Mouse (Mus musculus) kidney, embryonic 15.5 days (tissue): ENCODE results near the gene Gm3880. TPM values are rescaled to one million over a fixed set of nuclear protein-coding genes. Genes with fewer than 3 reads are reported as not detected.

Source experiments
- polyA plus RNA-seq: library from polyadenylated mRNA; unstranded; fragments of >200 nt; fragmentation: Nextera tagmentation; extraction: Ambion mirVana; gene quantifications from 2 replicates; pipeline ENCODE4 v1.2.1, GENCODE M21; 2015

The Gm3880 gene
- polyA plus RNA-seq, 1 experiment from 2014 or later = not detected

Other genes starting within 250 kb of the Gm3880 start
- gene Hdac8, start 181.6 kb downstream of the Gm3880 start, polyA plus RNA-seq = 9.1 and 9.6 TPM in 2 replicates
- 7.9 and 8.1 TPM in 2 replicates for gene Phka1, start 42.7 kb downstream of the Gm3880 start, polyA plus RNA-seq
- not detected in 2 replicates for gene Gm9112, start 20.7 kb upstream of the Gm3880 start, polyA plus RNA-seq
- not detected in 2 replicates for gene Dmrtc1b, start 20.9 kb upstream of the Gm3880 start, polyA plus RNA-seq
- not detected in 2 replicates for gene Dmrtc1c1, start 116.0 kb upstream of the Gm3880 start, polyA plus RNA-seq
- gene Dmrtc1c2, start 167.6 kb upstream of the Gm3880 start, polyA plus RNA-seq = not detected in 2 replicates
- gene 1700031F05Rik, start 181.0 kb upstream of the Gm3880 start, polyA plus RNA-seq = not detected in 2 replicates
- gene Dmrtc1a, start 221.7 kb upstream of the Gm3880 start, polyA plus RNA-seq = 0.92 and 0.99 TPM in 2 replicates
- not detected in 2 replicates for gene 1700011M02Rik, start 221.9 kb upstream of the Gm3880 start, polyA plus RNA-seq
- not detected in 2 replicates for gene 1700018G05Rik, start 241.4 kb upstream of the Gm3880 start, polyA plus RNA-seq